Mouse (Mus musculus): ENCODE measurements around the gene Spata17. TPM values are rescaled to one million over a fixed set of nuclear protein-coding genes. Genes with fewer than 3 reads are reported as not detected.

Gene Spata17
- 1.2 and 1.8 TPM in 2 replicates for polyA plus RNA-seq (2016; fragmentation: Nextera tagmentation; extraction: Ambion mirVana)

GRCm38 (mm10) chr1:187215181-187216116 lies at the start of gene Spata17, which contains the start of gene Gpatch2:
Spata17 (minus strand) TSS chr1:187215465.
Gpatch2 (plus strand) TSS chr1:187215508.
- Histone ChIP-seq H3K9me3 (no peaks in the 10 kb centered on the region), H3K4me3 (replicated peaks) (peak within 1 kb of the TSS; percentile 86), H3K27me3 (no peaks in the 10 kb centered on the region), H3K4me1 (peaks cover 10% of the 10 kb centered on the region), H3K9ac (peak within 1 kb of the TSS; percentile 86), H3K27ac (peak within 1 kb of the TSS; percentile 59), H3K36me3 (replicated peaks) (no peaks in the 10 kb centered on the region), H3K4me2 (peak within 1 kb of the TSS; percentile 82)
- WGBS, result 1% methylated on average over 58 of the region's 58 CpGs
- peak; percentile 92 for ATAC-seq (ENCODE audit: low FRiP score)

DNA sequence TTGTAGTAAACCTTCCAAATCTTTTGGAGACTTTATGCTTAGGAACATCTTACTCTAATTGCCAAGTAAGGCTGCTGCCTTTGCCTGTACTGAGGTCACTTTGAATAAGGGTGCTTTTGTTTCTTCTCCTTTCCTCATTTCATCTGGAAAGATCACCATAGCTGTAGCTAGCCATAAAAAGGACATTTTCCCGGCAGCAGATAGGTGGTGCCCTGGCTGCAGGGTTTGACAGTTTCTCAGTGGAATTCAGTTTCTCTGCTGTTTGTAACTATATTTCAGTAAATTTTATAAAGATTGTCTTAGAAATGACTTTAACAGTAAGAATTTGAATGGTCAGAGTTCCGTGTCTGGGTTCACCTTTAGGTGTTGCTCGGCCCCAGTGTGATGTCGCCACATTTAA lies 43.5 kb upstream of the Spata17 start:
- no peak overlapping the region for H3K9ac ChIP-seq
- H3K27me3 ChIP-seq, result no peaks in the 10 kb centered on the region
- H3K4me2 ChIP-seq, result no peak overlapping the region
- no peaks in the 10 kb centered on the region for H3K36me3 ChIP-seq (replicated peaks)
- H3K4me3 ChIP-seq (replicated peaks), result no peak overlapping the region
- peaks cover 17% of the 10 kb centered on the region; the same call in 1 of the 2 replicates for H3K4me1 ChIP-seq
- no peaks in the 10 kb centered on the region for H3K9me3 ChIP-seq
- 84% methylated on average over 4 of the region's 4 CpGs for WGBS
- H3K27ac ChIP-seq, result no peak overlapping the region
- ATAC-seq (ENCODE audit: low FRiP score), result no peak

GRCm38 (mm10) chr1:187250741-187251262 lies 35.5 kb upstream of the Spata17 start:
- Histone ChIP-seq H3K4me3 (replicated peaks) (no peak overlapping the region), H3K9ac (no peak overlapping the region), H3K4me2 (no peak overlapping the region), H3K36me3 (replicated peaks) (no peaks in the 10 kb centered on the region), H3K9me3 (no peaks in the 10 kb centered on the region), H3K27ac (no peak overlapping the region), H3K27me3 (no peaks in the 10 kb centered on the region), H3K4me1 (no peaks in the 10 kb centered on the region)
- no peak for ATAC-seq (ENCODE audit: low FRiP score)
- WGBS, result 84% methylated on average over 1 of the region's 1 CpGs

DNA sequence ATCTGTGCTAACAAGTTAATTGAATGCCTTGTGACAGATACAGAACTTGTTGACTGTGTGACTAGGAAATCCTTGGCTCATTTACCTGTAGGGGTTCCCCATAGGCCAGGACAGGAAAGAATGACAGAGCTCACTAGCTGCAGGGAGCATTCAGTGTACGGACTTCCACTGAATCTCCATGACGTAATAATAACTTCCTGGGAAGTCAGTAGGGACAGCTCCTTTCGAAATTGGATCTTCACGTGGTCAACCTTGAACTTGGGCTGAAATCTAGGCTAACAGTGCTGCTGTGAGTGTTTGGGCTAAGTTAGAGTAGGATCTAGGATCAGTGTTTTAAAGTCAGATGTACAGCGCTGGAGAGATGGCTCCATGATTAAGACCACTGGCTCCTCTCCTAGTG lies 29.5 kb upstream of the Spata17 start:
- Histone ChIP-seq H3K4me3 (replicated peaks) (no peak overlapping the region), H3K4me2 (no peak overlapping the region), H3K36me3 (replicated peaks) (no peaks in the 10 kb centered on the region), H3K27me3 (no peaks in the 10 kb centered on the region), H3K9ac (no peak overlapping the region), H3K9me3 (no peaks in the 10 kb centered on the region), H3K4me1 (no peaks in the 10 kb centered on the region), H3K27ac (no peak overlapping the region)
- no peak for ATAC-seq (ENCODE audit: low FRiP score)
- 82% methylated on average over 5 of the region's 5 CpGs for WGBS

DNA sequence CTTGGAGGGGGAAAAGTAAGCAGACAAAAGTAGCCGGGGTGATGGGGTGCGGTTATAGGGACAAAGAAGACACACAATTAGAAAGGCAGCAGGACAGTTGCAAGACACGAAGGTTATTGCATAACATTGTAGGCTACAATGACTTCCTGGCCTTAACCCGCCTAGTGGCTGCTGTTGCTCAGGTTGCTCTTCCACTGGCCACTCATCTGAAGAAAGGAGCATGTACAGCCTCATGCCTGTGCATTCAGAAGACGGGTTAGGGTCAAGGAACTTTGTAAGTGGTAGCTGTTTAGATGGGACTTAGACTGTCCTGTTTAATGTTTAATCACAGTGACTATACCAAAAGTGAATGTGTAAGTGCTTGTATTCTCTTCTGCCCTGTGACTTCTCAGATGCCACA lies 26.1 kb upstream of the Spata17 start:
- H3K4me1 ChIP-seq, result no peaks in the 10 kb centered on the region
- H3K36me3 ChIP-seq (replicated peaks), result peaks cover 2% of the 10 kb centered on the region; the same call in 1 of the 2 replicates
- H3K27ac ChIP-seq, result no peak overlapping the region
- H3K27me3 ChIP-seq, result no peaks in the 10 kb centered on the region
- H3K4me2 ChIP-seq, result no peak overlapping the region
- ATAC-seq (ENCODE audit: low FRiP score), result no peak
- no peak overlapping the region for H3K4me3 ChIP-seq (replicated peaks)
- no peaks in the 10 kb centered on the region for H3K9me3 ChIP-seq
- H3K9ac ChIP-seq, result no peak overlapping the region
- 92% methylated on average over 5 of the region's 5 CpGs for WGBS

- H3K27me3 ChIP-seq, result no peaks in the 10 kb centered on the region
- no peaks in the 10 kb centered on the region for H3K4me1 ChIP-seq
- H3K9ac ChIP-seq, result no peak overlapping the region
- H3K9me3 ChIP-seq, result no peaks in the 10 kb centered on the region
- no peak overlapping the region for H3K27ac ChIP-seq
- WGBS, result 95% methylated on average over 3 of the region's 3 CpGs
- H3K4me2 ChIP-seq, result no peak overlapping the region
- H3K36me3 ChIP-seq (replicated peaks), result peaks cover 4% of the 10 kb centered on the region; the same call in 1 of the 2 replicates
- H3K4me3 ChIP-seq (replicated peaks), result no peak overlapping the region
- no peak for ATAC-seq (ENCODE audit: low FRiP score)
Measured at GRCm38 (mm10) chr1:187240304-187240703, 25.0 kb upstream of the Spata17 start.

DNA sequence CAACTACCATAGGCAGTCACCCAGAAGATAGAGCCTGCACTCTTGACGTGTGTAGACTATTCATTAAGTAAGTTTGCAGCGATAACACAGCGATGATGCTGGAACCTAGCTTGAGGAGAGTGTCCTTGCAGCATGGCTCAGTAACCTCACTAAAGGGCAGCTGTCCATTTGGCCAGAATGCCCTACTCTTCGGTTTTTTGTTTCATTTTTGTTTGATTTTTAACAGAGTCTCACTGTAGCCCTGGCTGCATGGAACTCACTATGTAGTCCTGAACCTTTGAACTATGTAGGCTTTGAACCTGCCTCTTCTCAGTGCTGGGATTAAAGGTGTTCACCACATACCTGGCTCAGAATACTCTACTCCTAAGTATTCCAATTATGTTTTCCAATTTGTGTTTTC lies 22.8 kb upstream of the Spata17 start:
- H3K4me2 ChIP-seq, result no peak overlapping the region
- H3K4me1 ChIP-seq, result no peaks in the 10 kb centered on the region
- peaks cover 13% of the 10 kb centered on the region for H3K36me3 ChIP-seq (replicated peaks)
- no peak overlapping the region for H3K27ac ChIP-seq
- 87% methylated on average over 4 of the region's 4 CpGs for WGBS
- H3K9ac ChIP-seq, result no peak overlapping the region
- H3K27me3 ChIP-seq, result no peaks in the 10 kb centered on the region
- ATAC-seq (ENCODE audit: low FRiP score), result no peak
- no peaks in the 10 kb centered on the region for H3K9me3 ChIP-seq
- H3K4me3 ChIP-seq (replicated peaks), result no peak overlapping the region

GRCm38 (mm10) chr1:187236296-187236695 lies 21.0 kb upstream of the Spata17 start:
- peaks cover 16% of the 10 kb centered on the region for H3K36me3 ChIP-seq (replicated peaks)
- H3K4me2 ChIP-seq, result no peak overlapping the region
- H3K4me3 ChIP-seq (replicated peaks), result no peak overlapping the region
- no peaks in the 10 kb centered on the region for H3K27me3 ChIP-seq
- no peak overlapping the region for H3K27ac ChIP-seq
- ATAC-seq (ENCODE audit: low FRiP score), result no peak
- WGBS, result 88% methylated on average over 6 of the region's 6 CpGs
- H3K4me1 ChIP-seq, result no peaks in the 10 kb centered on the region
- H3K9me3 ChIP-seq, result no peaks in the 10 kb centered on the region
- no peak overlapping the region for H3K9ac ChIP-seq

- ATAC-seq (ENCODE audit: low FRiP score), result no peak
- Histone ChIP-seq H3K4me2 (no peak overlapping the region), H3K9ac (no peak overlapping the region), H3K4me1 (no peaks in the 10 kb centered on the region), H3K27me3 (no peaks in the 10 kb centered on the region), H3K4me3 (replicated peaks) (no peak overlapping the region), H3K36me3 (replicated peaks) (peaks cover 18% of the 10 kb centered on the region), H3K27ac (no peak overlapping the region), H3K9me3 (no peaks in the 10 kb centered on the region)
- 95% methylated on average over 3 of the region's 3 CpGs for WGBS
Measured at GRCm38 (mm10) chr1:187235161-187235560, 19.9 kb upstream of the Spata17 start.

DNA sequence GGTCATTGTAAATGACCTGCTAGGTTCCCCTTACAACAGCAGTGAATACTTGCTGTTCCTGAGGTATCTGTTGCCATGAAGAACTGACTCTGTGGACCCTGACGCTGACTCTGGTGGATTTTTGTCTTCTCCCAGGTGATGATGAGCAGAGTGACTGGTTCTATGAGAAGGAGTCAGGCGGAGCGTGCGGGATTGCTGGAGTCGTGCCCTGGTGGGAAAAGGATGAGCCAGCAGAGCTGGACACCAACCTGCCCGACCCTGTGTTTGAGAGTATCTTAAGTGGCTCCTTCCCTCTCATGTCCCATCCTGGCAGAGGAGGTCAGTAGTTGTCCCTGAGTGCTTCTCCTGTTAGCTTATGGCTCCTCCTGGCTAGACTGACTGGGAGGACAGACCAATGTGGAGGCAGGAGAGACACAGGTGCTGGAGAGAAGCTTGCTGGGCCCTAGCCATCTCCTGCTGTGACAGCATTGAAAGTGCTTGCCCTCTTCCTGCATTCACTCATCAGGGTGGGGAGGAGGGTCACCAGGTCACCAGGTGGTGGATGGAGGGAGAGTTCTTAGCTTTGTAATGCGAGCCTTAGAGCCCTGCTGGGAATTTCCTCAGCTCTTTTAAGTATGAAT lies 17.8 kb upstream of the Spata17 start:
- WGBS, result 67% methylated on average over 7 of the region's 7 CpGs
- Histone ChIP-seq H3K4me3 (replicated peaks) (no peak overlapping the region), H3K4me1 (no peaks in the 10 kb centered on the region), H3K27me3 (no peaks in the 10 kb centered on the region), H3K9ac (no peak overlapping the region), H3K4me2 (no peak overlapping the region), H3K9me3 (no peaks in the 10 kb centered on the region), H3K36me3 (replicated peaks) (peaks cover 18% of the 10 kb centered on the region), H3K27ac (no peak overlapping the region)
- no peak for ATAC-seq (ENCODE audit: low FRiP score)

DNA sequence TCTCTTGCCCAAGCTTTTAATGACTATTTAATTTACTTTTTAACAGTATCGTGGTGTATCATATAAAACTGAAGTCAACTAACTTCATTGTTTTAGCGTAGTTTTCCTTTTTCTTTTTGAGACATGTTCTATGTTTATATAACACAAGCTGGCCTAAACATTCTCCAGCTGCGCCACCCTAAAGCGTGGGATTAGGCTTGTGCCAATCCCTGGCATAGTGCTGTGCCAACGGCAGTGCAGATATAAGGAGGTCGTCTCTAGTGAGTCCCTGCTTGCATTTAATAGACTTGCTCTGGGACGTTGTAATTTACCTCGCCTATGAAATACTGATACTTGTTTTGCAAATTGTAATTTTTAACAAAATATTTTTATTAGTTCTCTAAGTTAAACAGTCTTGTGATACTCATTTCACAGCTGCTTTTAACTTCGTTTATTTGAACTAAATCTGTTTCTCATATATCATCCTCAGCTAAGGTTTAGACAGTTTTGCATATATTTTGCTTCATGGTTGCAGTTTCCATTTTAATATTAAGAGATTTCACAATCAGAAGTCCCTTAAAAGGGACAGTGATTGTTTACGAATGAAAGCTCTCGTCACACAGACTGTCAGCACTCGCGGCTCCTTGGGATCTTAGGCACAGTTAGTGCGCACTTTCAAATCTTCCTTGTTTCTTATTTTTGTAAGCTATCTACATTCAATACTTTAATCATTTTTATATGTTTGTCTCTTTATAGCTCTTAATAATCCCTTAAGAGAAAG lies 17.1 kb upstream of the Spata17 start:
- Histone ChIP-seq H3K27me3 (no peaks in the 10 kb centered on the region), H3K27ac (no peak overlapping the region), H3K9ac (no peak overlapping the region), H3K4me2 (no peak overlapping the region), H3K4me1 (no peaks in the 10 kb centered on the region), H3K36me3 (replicated peaks) (peaks cover 18% of the 10 kb centered on the region), H3K4me3 (replicated peaks) (no peak overlapping the region), H3K9me3 (no peaks in the 10 kb centered on the region)
- 92% methylated on average over 14 of the region's 14 CpGs for WGBS
- no peak for ATAC-seq (ENCODE audit: low FRiP score)

DNA sequence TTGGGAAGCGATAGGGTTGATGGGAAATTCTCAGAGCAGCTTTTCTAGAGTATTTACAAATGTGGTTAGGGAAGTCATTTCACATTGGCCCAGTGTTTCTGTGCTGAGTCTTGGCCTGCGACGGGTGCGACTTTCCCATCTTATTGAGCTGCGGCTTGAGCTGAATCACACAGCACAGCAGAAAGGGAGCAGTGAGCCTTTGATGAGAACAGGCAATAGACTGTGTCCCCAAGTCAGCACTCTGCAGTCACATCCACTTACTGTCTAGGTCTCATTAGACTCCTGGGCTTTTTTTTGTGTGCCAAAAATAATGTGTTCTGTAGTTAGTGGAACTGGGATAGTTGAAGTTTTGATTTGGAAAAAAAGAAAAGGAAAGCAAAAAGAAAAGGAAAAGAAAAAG lies 15.0 kb upstream of the Spata17 start:
- no peak overlapping the region for H3K9ac ChIP-seq
- H3K9me3 ChIP-seq, result no peaks in the 10 kb centered on the region
- ATAC-seq (ENCODE audit: low FRiP score), result no peak
- 92% methylated on average over 5 of the region's 5 CpGs for WGBS
- H3K4me2 ChIP-seq, result no peak overlapping the region
- no peak overlapping the region for H3K4me3 ChIP-seq (replicated peaks)
- no peaks in the 10 kb centered on the region for H3K4me1 ChIP-seq
- no peak overlapping the region for H3K27ac ChIP-seq
- no peaks in the 10 kb centered on the region for H3K27me3 ChIP-seq
- H3K36me3 ChIP-seq (replicated peaks), result peaks cover 25% of the 10 kb centered on the region
